Mouse (Mus musculus) G1E-ER4 (cell line): ENCODE results near the gene Erf. TPM values are rescaled to one million over a fixed set of nuclear protein-coding genes. Genes with fewer than 3 reads are reported as not detected.

Source experiments
- GATA1 ChIP-seq: IDR thresholded peaks from one replicate; pipeline ENCODE4 v1.8.0; 2012; ENCODE audit warnings: low read length, inconsistent platforms
- polyA plus RNA-seq: library from polyadenylated mRNA; stranded (reverse); fragments of >175 nt; gene quantifications from 2 replicates; pipeline ENCODE4 v1.2.3, GENCODE M21; 2012

Erf gene
- polyA plus RNA-seq: 136 and 176 TPM in 2 replicates

DNA sequence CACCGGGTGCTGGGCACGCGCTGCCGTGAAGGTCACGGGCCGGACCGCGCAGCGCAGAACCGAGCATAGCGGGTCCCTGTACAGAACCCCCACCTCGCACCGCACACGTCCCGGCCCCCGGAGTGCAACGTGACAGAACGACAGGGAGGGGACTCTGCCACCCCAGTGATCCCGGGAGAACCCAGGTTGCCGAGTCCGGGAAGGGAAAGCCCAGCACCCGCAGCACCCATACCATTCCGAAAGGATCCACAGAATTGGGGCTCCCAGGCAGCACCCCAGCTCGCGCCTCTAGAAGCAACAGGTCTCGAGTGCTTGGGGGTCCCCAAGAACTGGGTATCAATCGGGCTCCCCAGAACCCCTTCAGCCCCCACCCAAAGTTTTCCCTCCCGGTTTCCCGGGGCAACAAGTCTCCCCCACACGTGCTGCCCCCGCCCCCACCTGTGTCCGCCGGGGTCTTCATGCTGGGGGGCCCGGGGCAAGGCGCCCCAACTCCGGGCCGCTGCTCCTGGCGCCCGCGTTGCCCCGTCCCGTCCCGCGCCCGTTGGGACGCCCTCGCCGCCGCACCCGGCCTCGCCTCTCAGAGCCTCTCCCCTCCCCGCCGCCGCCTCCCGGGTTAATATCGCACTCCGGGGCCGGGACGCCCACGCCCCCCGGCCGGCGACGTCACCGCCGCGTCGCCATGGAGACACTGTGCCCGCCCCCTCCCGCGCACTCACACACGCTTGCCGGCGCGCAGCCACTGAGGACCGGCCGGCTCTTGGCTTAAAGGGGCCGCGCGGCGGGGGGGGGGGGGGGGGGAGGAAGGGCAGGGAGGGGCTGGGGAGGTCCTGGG, at the start of gene Erf:
Gene Erf (minus strand): TSS at position 621 of the 832 bp plus-strand sequence.
- TF ChIP-seq GATA1: no peak

DNA sequence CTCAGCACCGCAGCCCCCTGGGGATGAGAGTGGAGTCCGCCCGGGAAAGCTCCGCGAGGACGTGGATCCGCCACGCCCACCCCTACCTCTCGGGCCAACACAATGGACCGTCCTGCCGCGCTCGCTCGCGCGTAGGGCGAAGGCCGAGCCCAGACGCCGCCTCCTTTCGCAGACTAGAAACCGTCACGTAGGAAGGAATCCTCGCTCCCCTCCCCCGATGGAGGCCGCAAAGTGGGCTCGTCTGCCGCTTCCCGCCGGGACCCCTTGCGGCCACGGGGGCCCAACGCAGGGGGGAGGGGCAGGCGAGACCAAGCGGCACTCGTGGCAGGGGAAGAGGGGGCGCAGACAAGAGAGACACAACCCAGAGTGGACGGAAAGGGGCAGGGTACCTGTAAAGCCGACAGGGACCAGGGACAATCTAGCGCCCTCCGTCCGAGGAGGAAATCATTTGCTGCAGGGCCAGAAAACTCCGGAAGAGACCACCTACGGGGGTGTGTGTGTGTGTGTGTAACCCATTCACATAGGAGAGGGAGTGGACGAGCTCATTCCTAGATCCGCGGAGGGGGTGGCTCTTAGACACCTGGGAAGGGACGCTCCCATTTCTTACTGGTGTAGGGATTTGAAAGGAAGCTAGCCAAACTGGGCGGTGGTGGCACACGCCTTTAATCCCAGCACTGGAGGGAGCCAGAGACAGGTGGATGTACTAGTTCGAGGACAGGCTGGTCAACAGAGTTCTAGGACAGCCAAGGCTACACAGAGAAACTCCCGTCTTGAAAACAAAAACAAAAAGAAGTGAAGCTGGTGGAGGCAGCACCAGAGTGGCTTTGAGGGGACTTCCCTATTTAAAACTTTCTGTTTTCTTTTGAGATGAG, 47.1 kb upstream of the Erf start, which contains the start of gene Pafah1b3:
Gene Pafah1b3 (minus strand): TSS at position 533 of the 872 bp plus-strand sequence.
- no peak for TF ChIP-seq GATA1

DNA sequence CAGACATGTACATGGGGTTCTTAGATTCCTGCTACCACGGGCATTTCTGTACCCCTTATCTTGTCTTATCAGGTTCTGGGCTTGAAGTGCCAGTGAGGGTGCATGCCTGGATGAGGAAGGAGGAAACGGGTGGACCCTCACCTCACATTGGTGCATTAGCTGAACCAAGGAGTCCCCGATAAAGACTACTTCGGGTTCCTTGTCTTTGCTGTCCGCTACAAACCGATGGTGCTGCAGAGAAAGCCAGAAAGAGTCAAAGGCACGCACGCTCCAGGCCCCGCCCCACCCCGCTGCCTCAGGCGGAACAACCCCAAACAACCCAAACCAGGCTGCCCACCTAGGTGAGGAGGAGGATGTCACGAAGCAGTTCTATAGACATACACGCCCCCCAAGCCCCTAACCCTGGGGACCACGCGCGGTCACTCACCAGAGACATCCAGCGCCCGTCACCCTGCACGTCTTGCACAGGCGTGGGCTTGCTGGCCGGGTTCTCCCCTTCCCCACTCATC, 46.4 kb upstream of the Erf start:
- peak; percentile 54 for TF ChIP-seq GATA1

DNA sequence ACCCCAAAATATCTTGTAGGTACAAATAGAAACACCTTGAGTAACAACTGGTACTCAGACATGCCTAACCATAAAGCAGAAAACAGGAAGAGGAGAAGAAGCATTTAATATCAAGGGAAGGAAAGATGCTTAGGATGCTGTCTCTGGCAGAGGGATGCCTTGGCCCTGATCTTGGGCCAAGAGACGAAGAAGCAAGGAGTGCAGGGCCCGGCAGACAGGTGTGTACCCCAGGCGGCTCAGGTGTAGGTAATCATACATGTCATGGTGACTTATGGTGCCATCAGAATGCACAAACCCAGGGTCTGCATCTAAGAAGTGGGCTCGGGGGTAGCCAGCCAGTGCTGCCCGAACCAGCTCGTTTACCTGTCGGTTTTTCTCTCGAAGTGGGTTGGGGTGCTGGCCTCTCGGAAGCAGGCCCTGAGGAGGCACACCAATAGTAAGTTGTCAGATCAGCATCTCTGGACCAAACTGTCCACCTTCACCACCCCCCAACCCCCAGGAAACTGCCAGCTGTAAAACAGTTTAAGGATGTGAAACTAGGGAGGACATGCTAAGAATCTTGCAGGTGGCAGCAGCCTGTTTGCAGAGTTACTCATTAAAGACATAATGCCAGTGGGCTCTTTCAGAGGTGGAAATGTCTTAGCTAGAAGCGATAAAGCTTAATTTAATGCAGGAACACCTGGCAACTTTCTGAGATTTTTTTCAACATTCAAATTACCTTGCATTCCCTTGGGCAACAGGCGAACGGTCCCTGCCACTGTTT, 44.6 kb upstream of the Erf start:
- TF ChIP-seq GATA1: no peak

DNA sequence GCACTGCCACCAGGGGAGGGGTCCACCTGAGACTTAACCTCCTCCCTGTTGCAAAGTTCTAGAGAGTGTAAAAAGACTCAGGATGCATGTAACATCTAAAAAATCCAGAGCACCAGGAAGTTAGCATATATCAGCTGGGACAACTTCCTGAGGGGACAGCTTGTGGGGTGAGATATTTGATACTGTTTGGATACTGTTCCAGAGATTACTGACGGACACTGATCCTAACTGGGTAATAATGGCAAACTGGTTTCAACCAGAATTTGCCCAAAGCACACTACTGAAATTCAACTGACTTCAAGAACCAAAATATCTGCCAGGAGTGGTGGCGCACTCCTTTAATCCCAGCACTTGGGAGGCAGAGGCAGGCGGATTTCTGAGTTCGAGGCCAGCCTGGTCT, 43.9 kb upstream of the Erf start:
- no peak for TF ChIP-seq GATA1

DNA sequence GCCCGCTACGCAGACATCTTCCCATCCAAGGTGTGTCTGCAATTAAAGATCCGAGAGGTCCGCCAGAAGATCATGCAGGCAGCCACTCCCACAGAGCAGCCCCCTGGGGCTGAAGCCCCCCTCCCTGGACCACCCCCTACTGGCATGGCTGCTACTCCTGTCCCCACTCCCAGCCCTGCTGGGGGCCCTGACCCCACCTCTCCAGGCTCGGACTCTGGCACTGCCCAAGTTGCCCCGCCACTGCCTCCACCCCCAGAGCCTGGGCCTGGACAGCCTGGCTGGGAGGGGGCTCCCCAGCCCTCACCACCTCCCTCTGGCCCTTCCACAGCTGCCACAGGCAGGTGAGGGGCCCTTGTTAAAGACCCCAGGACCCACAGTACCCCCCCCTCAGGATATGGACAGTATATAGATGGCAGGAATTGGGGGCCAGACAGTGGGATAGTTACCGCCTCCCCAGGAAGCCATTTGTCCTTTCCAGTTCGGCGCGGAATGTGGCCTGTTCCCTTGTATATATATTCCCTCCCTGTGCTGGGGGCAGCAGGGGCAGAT, 42.7 kb upstream of the Erf start:
- no peak for TF ChIP-seq GATA1

DNA sequence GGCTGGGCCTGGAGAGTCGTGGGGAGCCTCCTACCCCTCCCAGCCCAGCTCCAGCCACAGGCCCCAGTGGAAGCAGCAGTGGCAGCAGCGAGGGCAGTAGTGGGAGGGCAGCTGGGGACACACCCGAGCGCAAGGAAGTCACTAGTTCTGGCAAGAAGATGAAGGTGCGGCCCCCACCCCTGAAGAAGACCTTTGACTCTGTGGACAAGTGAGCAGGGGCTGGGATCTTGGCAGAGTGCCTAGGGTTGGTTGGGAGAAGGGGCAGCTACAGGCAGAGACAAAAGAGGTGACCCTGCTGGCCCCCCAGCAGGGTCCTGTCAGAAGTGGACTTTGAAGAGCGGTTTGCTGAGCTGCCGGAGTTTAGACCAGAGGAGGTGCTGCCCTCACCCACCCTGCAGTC, 41.5 kb upstream of the Erf start:
- TF ChIP-seq GATA1: no peak

DNA sequence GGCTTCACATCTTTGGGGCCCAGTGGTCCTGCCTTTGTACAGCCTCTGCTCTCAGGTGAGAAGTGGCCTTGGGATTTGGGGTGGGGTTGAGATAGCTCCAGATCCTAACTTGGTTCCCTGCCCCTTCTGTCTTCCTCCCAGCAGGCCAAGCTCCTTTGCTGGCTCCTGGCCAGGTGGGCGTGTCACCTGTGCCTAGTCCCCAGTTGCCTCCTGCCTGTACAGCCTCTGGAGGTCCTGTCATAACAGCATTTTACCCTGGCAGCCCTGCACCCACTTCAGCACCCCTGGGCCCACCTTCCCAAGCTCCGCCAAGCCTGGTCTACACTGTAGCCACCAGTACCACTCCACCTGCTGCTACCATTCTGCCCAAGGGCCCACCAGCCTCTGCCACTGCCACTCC, 40.4 kb upstream of the Erf start:
- no peak for TF ChIP-seq GATA1

DNA sequence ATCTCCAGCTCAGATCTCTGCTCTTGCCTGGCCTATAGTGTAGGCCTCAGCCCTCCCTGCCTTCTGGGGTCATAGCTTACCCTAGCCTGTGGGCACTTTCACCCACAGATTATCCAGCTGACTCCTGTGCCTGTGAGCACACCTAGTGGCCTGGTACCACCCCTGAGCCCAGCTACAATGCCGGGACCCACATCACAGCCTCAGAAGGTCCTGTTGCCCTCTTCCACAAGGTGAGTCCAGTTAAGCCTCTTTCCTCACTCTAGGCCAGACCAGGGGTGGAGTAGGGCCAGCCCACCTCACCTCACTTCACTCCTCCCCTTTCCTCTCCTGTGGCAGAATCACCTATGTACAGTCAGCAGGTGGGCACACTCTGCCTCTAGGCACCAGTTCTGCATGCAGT, 39.9 kb upstream of the Erf start:
- no peak for TF ChIP-seq GATA1

DNA sequence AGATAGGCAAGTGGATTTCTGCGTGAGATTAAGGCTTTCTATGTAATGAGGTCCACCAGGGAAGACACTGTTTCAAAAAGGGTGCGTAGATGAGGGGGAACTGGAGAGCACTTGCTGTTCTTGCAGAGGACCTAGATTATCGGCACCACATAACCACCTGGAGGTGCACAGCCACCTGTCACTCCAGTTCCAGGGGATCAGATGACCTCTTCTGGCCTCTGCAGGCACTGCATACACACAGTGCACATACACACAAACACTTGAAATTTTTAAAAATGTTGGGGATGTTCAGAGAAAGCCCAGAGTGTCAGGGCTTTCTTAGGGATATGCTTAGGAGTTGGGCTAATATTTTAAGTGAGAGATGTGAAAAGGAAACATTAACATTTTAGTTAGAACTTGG, 39.4 kb upstream of the Erf start:
- no peak for TF ChIP-seq GATA1

DNA sequence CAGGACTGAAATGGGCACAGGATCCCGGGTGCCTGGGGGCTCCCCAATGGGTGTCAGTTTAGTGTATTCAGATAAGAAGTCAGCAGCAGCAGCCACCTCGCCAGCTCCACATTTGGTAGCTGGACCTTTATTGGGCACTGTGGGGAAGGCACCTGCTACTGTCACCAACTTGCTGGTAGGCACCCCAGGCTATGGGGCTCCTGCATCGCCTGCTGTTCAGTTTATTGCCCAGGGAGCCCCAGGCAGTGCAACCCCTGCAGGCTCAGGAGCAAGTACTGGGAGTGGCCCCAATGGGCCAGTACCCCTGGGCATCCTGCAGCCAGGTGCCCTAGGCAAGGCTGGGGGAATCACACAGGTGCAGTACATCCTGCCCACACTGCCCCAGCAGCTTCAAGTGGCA, 38.2 kb upstream of the Erf start:
- no peak for TF ChIP-seq GATA1

DNA sequence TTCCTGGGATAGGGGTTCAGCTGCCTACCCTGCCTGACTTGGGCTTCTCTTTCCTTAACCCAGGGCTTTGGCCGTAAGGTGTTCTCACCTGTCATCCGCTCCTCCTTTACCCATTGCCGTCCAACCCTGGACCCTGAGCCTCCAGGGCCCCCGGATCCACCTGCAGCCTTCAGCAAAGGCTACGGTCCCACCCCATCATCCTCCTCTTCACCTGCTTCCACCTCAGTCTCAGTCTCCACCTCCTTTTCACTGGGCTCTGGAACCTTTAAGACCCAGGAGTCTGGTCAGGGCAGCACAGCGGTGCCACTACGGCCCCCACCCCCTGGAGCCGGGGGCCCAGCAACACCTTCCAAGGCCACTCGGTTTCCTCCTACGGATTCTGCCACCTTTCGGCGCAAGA, 37.5 kb upstream of the Erf start:
- TF ChIP-seq GATA1: no peak

DNA sequence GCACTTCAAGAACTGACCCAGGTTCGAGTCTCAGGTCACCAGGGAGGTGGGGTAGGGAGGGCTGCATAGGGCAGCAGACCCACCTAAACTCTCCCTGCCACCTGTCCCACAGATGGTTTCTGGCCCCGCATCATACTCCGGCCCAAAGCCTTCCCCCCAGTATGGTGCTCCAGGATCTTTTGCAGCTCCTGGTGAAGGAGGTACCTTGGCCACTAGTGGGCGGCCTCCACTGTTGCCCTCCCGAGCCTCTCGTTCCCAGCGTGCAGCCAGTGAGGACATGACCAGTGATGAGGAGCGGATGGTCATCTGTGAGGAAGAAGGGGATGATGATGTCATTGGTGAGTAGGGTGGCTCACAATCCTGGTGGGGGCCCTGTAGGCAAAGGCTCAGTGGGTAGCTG, 36.4 kb upstream of the Erf start:
- no peak for TF ChIP-seq GATA1

DNA sequence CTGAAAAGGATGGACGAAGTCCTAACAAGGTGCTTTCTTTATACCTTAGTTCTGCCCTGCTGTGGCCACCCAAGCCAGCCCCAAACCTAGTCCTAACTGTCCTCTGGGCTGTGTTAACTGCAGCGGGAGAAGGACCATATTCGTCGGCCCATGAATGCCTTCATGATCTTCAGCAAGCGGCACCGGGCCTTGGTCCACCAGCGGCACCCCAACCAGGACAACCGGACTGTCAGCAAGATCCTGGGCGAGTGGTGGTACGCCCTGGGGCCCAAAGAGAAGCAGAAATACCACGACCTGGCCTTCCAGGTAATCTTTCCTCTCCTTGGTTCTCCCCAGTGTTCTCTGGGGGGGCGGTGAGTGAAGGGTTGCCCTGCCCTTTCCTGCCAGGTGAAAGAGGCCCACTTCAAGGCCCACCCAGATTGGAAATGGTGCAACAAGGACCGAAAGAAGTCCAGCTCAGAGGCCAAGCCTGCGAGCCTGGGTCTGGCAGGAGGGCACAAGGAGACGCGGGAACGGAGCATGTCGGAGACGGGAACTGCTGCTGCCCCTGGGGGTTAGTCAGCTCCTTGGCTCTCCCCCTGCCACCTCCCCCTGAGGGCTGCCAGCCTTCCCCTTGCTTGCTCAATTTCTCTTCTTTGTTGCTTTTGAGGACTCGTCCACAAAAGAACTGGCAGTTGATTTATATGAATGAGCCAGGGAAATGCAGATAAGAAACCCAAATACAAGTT, 35.1 kb upstream of the Erf start:
- no peak for TF ChIP-seq GATA1

DNA sequence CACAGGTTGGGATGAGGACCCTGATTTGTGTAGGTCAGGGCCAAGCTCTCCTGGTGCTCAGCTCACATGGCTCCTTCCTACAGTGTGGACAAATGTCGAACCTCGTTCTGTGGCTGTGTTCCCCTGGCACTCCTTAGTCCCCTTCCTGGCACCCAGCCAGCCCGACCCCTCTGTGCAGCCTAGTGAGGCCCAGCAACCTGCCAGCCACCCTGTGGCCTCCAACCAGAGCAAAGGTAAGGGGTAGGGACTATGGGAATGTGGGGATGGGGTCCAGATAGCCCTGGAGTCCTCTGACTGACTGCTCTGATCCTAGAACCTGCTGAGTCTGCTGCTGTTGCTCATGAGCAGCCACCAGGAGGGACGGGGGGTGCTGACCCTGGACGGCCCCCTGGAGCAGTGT, 34.2 kb upstream of the Erf start:
- TF ChIP-seq GATA1: no peak

DNA sequence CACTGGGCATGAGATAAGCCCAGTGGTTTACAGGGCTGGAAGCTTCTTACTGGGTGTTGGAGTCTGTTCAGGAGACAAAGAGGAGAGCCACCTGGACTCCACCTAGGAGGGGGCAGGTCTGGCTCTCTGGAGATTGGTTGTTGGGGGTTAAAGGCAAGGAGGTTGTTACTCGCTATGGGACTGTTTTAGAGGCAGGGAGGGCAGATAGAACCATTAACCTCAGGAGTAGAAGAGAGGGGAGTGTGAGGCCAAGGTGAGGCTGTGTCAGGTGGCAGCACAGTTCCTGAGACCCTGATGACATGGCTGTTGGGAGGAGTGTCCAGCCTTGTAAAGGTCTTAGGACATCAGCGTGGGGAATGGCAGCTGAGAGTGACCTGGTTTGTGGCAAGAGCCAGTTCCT, 33.6 kb upstream of the Erf start:
- TF ChIP-seq GATA1: no peak
